Mouse (Mus musculus) right cerebral cortex, postnatal 14 days (tissue): Measurements from ENCODE around the gene Nfkbia.
A peak's percentile ranks its signal among the peaks of the same experiment; 100 is the strongest.

ENCODE experiments used
- DNase-seq: peaks from one replicate; pipeline ENCODE4 v3.0.0; 2022

Nfkbia gene

GRCm38 (mm10) chr12:55464846-55465361, 27.5 kb downstream of the Nfkbia start:
- no peak for DNase-seq

GRCm38 (mm10) chr12:55463992-55464845, 28.2 kb downstream of the Nfkbia start:
- peak; percentile 39 for DNase-seq

GRCm38 (mm10) chr12:55463087-55463486, 29.4 kb downstream of the Nfkbia start:
- no peak for DNase-seq

- no peak for DNase-seq
These were observed 30.0 kb downstream of the Nfkbia start for GRCm38 (mm10) chr12:55462456-55462855.

GRCm38 (mm10) chr12:55461767-55462166, 30.7 kb downstream of the Nfkbia start:
- no peak for DNase-seq

GRCm38 (mm10) chr12:55460900-55461299, 31.5 kb downstream of the Nfkbia start:
- no peak for DNase-seq

- no peak for DNase-seq
These were observed 32.7 kb downstream of the Nfkbia start for GRCm38 (mm10) chr12:55459739-55460138.

GRCm38 (mm10) chr12:55456893-55457292, 35.6 kb downstream of the Nfkbia start:
- DNase-seq, result no peak

- DNase-seq, result no peak
These were observed 36.3 kb downstream of the Nfkbia start for GRCm38 (mm10) chr12:55456136-55456535.

- no peak for DNase-seq
These were observed 37.2 kb downstream of the Nfkbia start for GRCm38 (mm10) chr12:55455206-55455605.

GRCm38 (mm10) chr12:55453924-55454323, 38.5 kb downstream of the Nfkbia start:
- DNase-seq, result no peak

GRCm38 (mm10) chr12:55452839-55453238, 39.6 kb downstream of the Nfkbia start:
- no peak for DNase-seq

GRCm38 (mm10) chr12:55450421-55450820, 42.0 kb downstream of the Nfkbia start:
- DNase-seq, result no peak

- no peak for DNase-seq
These were observed 43.4 kb downstream of the Nfkbia start for GRCm38 (mm10) chr12:55449048-55449447.

GRCm38 (mm10) chr12:55448457-55448856, 44.0 kb downstream of the Nfkbia start:
- DNase-seq, result no peak

- no peak for DNase-seq
These were observed 45.1 kb downstream of the Nfkbia start for GRCm38 (mm10) chr12:55447396-55447760.

GRCm38 (mm10) chr12:55446746-55447395, 45.6 kb downstream of the Nfkbia start:
- peak; percentile 68 for DNase-seq

- no peak for DNase-seq
These were observed 46.1 kb downstream of the Nfkbia start for GRCm38 (mm10) chr12:55446366-55446745.

- no peak for DNase-seq
These were observed 46.9 kb downstream of the Nfkbia start for GRCm38 (mm10) chr12:55445583-55445982.

GRCm38 (mm10) chr12:55444031-55444451, 48.4 kb downstream of the Nfkbia start:
- no peak for DNase-seq

- DNase-seq, result peak; percentile 54
These were observed 49.3 kb downstream of the Nfkbia start for GRCm38 (mm10) chr12:55442861-55443850.

- DNase-seq, result no peak
These were observed 50.2 kb downstream of the Nfkbia start for GRCm38 (mm10) chr12:55442245-55442644.

- DNase-seq, result no peak
These were observed 52.0 kb downstream of the Nfkbia start for GRCm38 (mm10) chr12:55440416-55440815.
